Mouse (Mus musculus): ENCODE results near the gene Kcnab1.

GRCm38 (mm10) chr3:65204356-65205075, 95.3 kb downstream of the Kcnab1 start:
- TF ChIP-seq CTCF (IDR thresholded peaks at IDR 0.05; ENCODE audit: borderline replicate concordance, insufficient read depth, low read depth, low read length) (no peak), POLR2A (IDR thresholded peaks at IDR 0.05; ENCODE audit: borderline replicate concordance, insufficient read depth, low read length) (no peak)
